Mouse (Mus musculus) megakaryocyte, embryonic 14.5 days (primary cell): ENCODE data around the gene Renbp. TPM values are rescaled to one million over a fixed set of nuclear protein-coding genes. Genes with fewer than 3 reads are reported as not detected.

Experiments
- H3K27me3 ChIP-seq: replicated peaks from 2 replicates; pipeline ENCODE3; 2012; ENCODE audit warnings: inconsistent platforms
- H3K36me3 ChIP-seq: replicated peaks from 2 replicates; pipeline ENCODE3; 2012; ENCODE audit warnings: low read length, inconsistent platforms, mixed read lengths
- H3K4me1 ChIP-seq: 2 replicates; pipeline ENCODE4 v1.6.1; 2012; ENCODE audit warnings: inconsistent platforms
- H3K4me3 ChIP-seq: replicated peaks from 2 replicates; pipeline ENCODE3; 2012; ENCODE audit warnings: moderate library complexity, mild to moderate bottlenecking, inconsistent platforms
- H3K9me3 ChIP-seq: 2 replicates; pipeline ENCODE4 v1.6.1; 2012; ENCODE audit warnings: inconsistent platforms
- FLI1 ChIP-seq: IDR thresholded peaks from 2 replicates; pipeline ENCODE4 v1.6.1; 2012; ENCODE audit warnings: low read length, inconsistent platforms, mixed read lengths
- GATA1 ChIP-seq: IDR thresholded peaks from 3 replicates; pipeline ENCODE4 v1.6.1; 2012; ENCODE audit warnings: mixed read lengths, low read length, inconsistent platforms, borderline replicate concordance
- polyA plus RNA-seq: library from polyadenylated mRNA; stranded (reverse); fragments of >175 nt; gene quantifications from 2 replicates; pipeline ENCODE4 v1.2.3, GENCODE M21; 2012; ENCODE audit warnings: low replicate concordance; ENCODE audit not compliant: insufficient read depth

Gene Renbp
- 31.2 and 114 TPM in 2 replicates for polyA plus RNA-seq

GRCm38 (mm10) chrX:73930402-73931062, at the start of gene Renbp:
Gene Renbp (minus strand): TSS chrX:73930850.
- H3K36me3 ChIP-seq: peaks cover 36% of the 10 kb centered on the region
- no peaks in the 10 kb centered on the region for H3K9me3 ChIP-seq
- H3K4me1 ChIP-seq: peaks cover 30% of the 10 kb centered on the region
- peak within 1 kb of the TSS; percentile 91 for H3K4me3 ChIP-seq
- peaks cover 20% of the 10 kb centered on the region for H3K27me3 ChIP-seq
- TF ChIP-seq FLI1 (no peak), GATA1 (no peak)

- H3K4me1 ChIP-seq: no peaks in the 10 kb centered on the region
- no peaks in the 10 kb centered on the region for H3K36me3 ChIP-seq
- H3K27me3 ChIP-seq: peaks cover 13% of the 10 kb centered on the region
- TF ChIP-seq GATA1 (no peak), FLI1 (no peak)
- no peak overlapping the region for H3K4me3 ChIP-seq
- H3K9me3 ChIP-seq: no peaks in the 10 kb centered on the region
Measured at GRCm38 (mm10) chrX:73977783-73978182, 47.1 kb upstream of the Renbp start.

DNA sequence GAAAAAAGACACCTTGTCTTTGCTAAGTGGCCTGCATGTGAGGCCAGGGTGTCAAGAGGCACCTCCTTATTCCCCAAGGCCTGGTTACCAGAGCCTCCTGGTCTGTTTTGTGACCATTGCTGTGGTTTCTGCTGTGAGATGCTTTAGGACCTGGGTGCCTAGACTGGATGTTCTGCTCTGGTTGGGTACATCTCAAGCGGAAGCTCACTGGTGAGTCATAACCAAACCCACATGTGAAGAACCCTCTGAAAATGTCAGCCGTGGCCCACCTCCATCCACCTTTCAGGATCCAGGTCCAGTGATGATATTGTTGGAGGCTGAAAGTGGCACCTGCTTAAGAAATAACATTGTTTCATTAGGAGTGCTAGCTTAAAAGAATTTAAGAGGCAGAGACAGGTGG, 45.6 kb upstream of the Renbp start:
- no peaks in the 10 kb centered on the region for H3K9me3 ChIP-seq
- no peak for TF ChIP-seq GATA1
- TF ChIP-seq FLI1: no peak
- peaks cover 9% of the 10 kb centered on the region; the same call in 1 of the 2 replicates for H3K4me1 ChIP-seq
- no peak overlapping the region for H3K4me3 ChIP-seq
- peaks cover 13% of the 10 kb centered on the region for H3K27me3 ChIP-seq
- H3K36me3 ChIP-seq: no peaks in the 10 kb centered on the region

DNA sequence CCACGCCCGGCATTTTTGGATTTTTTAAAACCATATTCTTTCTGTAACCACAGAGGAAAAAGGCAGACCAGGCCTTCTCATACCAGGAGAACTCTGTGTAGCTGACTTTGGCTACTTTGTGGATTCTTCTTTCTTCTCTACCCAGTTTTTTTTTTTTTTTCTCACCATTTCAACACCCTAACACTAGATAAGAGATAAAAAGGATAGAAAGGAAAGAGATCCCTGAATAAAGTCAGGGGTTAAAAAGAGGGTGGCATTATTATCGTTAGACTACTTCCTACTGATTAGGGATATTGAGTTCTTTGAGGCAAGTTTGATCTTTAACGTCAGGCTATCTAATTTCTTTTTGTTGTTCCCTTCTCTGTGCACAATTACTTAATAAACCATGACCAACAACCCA, 42.1 kb upstream of the Renbp start:
- H3K4me3 ChIP-seq: no peak overlapping the region
- H3K9me3 ChIP-seq: no peaks in the 10 kb centered on the region
- peaks cover 9% of the 10 kb centered on the region for H3K27me3 ChIP-seq
- no peaks in the 10 kb centered on the region for H3K36me3 ChIP-seq
- peaks cover 37% of the 10 kb centered on the region for H3K4me1 ChIP-seq
- TF ChIP-seq GATA1: no peak
- no peak for TF ChIP-seq FLI1

DNA sequence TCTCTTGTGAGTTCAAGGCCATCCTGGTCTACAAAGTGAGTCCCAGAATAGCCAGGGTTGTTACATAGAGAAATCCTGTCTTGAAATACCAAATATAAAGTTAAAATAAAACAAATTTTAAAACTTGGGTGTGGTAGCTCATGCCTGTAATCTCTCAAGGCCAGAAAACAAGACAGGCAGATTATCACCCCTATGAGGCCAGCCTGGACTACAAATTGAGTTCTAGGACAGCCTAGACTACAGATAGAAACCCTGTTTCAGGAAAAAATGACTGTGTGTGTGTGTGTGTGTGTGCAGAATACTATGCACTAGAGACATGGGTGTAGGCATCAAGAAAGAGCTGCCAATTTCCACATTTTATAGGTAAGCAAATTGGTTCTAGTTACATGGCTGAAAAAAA, 40.1 kb upstream of the Renbp start:
- Histone ChIP-seq H3K27me3 (peaks cover 19% of the 10 kb centered on the region), H3K9me3 (peaks cover 19% of the 10 kb centered on the region), H3K36me3 (no peaks in the 10 kb centered on the region), H3K4me1 (peaks cover 37% of the 10 kb centered on the region), H3K4me3 (no peak overlapping the region)
- TF ChIP-seq GATA1: no peak
- TF ChIP-seq FLI1: no peak

GRCm38 (mm10) chrX:73969729-73970128, 39.1 kb upstream of the Renbp start:
- no peak for TF ChIP-seq FLI1
- no peak for TF ChIP-seq GATA1
- peaks cover 21% of the 10 kb centered on the region for H3K27me3 ChIP-seq
- H3K9me3 ChIP-seq: peaks cover 21% of the 10 kb centered on the region
- H3K4me1 ChIP-seq: peaks cover 37% of the 10 kb centered on the region
- H3K4me3 ChIP-seq: no peak overlapping the region
- H3K36me3 ChIP-seq: no peaks in the 10 kb centered on the region

DNA sequence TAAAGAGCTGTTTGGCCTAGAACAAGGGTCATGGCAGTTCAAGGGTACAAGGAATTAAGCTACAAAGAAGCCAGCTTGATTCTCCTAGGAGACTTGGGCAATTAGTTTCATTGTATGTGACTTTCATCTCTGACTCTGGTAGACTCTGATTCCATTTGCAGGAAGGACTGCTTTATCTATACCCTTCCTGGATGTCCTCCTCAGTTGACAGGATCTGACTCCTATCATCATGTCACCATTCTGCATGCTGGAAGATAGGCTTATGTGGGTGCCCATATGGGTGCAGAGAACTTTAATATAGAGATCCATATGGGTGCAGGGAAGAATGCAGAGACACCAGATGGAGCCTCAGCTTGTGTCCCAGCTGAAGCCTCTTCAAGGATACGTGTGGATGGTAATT, 38.5 kb upstream of the Renbp start:
- TF ChIP-seq GATA1: no peak
- TF ChIP-seq FLI1: no peak
- Histone ChIP-seq H3K27me3 (peaks cover 19% of the 10 kb centered on the region), H3K4me3 (no peak overlapping the region), H3K36me3 (no peaks in the 10 kb centered on the region), H3K9me3 (peaks cover 21% of the 10 kb centered on the region), H3K4me1 (peaks cover 40% of the 10 kb centered on the region)

DNA sequence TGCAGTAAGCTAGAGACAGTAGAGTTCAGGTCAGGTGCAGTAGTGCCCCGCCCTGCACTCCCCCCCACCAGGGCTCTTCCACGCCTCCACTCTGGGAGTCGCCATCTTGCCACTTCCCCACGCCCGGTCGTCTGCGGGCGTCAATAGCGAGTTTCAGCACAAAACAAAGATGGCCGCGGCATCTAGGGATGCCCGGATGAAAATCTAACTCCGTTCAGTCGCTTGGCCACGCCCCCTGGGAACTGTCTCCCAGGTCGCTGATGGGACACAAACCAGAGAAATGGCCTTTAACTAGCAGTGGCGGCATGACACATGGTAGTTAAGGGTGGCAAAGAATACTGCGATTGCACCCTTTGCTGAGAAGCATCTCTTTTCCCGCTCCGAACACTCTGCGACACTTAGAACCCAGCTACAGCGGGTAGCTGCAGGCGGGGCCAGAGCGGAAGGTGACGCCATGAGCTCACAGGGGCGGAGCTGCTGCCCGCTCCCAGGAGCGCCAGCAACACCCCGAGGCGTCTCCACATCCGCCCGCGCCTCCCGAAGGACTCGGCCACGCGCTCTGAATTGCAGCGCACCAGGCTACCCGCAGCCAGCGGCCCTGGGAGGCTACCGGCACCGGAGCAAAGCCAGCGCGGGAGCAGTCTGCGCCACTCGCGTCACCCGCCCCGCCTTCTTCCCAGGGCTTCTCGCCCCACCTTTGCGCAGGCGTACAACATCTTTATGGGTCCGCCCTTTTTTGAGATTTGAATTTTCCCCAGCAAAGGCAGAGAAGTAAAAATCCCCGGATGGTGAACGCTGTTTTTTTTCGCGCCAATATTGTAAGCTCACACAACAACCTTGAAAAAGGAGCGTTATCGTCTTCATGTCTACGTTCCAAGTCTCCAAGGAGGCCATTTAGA, 36.8 kb upstream of the Renbp start:
- Histone ChIP-seq H3K4me3 (peak overlapping the region; percentile 95), H3K27me3 (peaks cover 22% of the 10 kb centered on the region), H3K36me3 (no peaks in the 10 kb centered on the region), H3K4me1 (peaks cover 58% of the 10 kb centered on the region), H3K9me3 (peaks cover 21% of the 10 kb centered on the region)
- no peak for TF ChIP-seq FLI1
- no peak for TF ChIP-seq GATA1

DNA sequence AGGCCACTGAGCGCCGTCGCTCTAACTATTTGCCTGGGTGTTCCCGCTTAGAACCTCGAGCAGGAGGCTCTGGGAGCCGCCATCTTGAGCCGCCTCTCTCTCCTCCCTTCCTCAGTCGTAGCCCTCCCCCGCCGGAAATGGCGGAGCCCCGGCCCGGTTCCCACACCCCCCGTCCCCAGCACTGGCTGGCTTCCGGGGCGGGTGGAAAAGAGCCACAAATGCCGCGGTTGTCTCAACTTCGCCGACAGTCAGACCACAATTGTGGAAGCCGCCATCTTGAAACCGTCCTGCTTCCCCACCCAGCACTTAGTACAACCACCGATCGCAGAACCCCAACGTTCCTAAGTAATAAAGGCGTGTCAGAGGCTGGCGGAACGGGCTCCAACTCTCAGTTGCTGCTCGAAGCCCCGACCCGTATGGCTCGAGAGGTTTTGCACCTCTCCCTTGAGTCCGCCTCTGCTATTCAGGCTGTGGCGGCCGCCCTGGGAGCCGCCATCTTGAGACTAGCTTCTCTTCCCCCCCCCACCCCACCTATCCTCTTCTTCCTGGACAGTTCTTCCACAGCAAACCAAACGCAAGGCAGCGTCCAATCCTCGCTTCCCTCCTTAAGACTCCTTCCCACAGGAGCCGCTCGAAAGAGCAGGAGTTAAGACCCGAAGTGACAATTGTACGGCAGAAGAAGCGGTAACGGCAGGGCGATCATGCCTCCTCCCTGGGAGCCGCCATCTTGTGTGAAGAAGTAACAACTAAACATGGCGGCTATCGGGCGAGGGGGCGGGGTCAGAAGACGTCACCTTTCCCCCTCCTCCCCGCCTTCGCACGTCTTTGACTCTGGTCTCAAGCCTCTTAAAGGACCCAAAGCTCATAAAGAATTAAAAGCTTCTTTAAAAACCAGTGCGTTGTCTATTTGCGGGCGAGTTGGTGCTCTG, 35.9 kb upstream of the Renbp start, which contains the start of gene Hcfc1:
TSS of gene Hcfc1 (minus strand) at position 110 of the 929 bp plus-strand sequence.
- H3K4me1 ChIP-seq: peaks cover 59% of the 10 kb centered on the region
- H3K4me3 ChIP-seq: peak within 1 kb of the TSS; percentile 95
- H3K27me3 ChIP-seq: peaks cover 22% of the 10 kb centered on the region
- TF ChIP-seq FLI1 (no peak), GATA1 (no peak)
- H3K36me3 ChIP-seq: peaks cover 9% of the 10 kb centered on the region
- H3K9me3 ChIP-seq: peaks cover 21% of the 10 kb centered on the region
